Mouse (Mus musculus): ENCODE measurements around the gene Cldn14.

- TF ChIP-seq CTCF (IDR thresholded peaks at IDR 0.05; ENCODE audit: extremely low read depth, insufficient read length, insufficient replicate concordance, low read depth, low read length) = no peak; the same call in 1 of the 2 replicates
- TF ChIP-seq POLR2A (IDR thresholded peaks at IDR 0.05; ENCODE audit: low read depth, low read length) = no peak
Observed at GRCm38 (mm10) chr16:93938400-93938846, 70.2 kb downstream of the Cldn14 start.

All from small intestine, adult 2 months (tissue).